Mouse (Mus musculus): ENCODE measurements around the gene Ulk4. TPM values are rescaled to one million over a fixed set of nuclear protein-coding genes. Genes with fewer than 3 reads are reported as not detected.

Gene Ulk4
- 0.29 TPM for polyA plus RNA-seq (2015; fragmentation: Illumina TruSeq; extraction: RNeasy Lipid Tissue Mini Kit (QIAGEN cat#74804); ENCODE audit: insufficient read depth, low replicate concordance)

DNA sequence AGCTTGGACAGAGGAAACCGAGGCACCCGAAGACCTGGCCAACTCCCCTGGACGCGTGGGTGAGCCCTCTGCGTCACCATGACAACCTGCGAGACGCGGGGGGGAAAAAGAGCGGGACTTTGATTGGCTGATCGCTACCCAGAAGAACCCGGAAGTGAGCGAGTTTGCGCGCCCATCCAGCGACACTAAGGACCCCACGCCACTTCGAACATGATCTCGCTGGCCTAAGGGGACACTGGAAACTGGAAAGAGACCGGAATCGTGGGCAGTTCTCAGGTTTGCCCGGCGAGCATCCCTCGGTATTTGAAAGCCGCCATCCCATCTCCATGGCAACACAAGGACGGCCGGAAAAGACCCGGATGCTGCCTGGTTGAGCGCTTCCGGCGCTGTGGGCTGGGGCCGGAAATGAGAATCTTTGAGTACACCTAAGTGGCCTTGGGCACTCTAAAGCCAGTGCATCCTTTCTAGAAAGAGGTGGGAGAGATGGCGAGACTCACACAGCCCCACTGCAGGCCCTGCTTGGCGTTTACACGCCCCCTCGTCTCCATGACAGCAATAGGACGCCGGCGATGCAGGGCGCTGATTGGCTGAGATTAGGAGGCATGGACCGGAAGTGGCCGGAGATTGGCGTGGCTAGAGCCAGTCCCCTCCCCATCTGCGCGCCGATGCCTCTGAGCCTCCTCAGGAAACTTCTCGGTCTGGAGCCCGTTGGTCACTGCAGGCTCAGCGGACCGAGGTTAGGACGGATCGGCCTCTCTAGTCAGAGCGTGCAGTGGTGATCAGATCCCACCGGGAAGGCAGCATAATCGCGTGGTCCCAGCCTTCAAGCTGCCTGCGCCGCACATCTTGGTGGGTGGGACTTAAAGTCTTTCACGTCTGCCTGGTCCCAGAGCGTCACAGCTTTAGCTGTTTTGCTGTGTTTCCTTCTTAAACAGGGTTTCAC lies at the start of gene Ulk4:
Gene Ulk4 (minus strand): TSS at position 80 of the 943 bp plus-strand sequence.

DNA sequence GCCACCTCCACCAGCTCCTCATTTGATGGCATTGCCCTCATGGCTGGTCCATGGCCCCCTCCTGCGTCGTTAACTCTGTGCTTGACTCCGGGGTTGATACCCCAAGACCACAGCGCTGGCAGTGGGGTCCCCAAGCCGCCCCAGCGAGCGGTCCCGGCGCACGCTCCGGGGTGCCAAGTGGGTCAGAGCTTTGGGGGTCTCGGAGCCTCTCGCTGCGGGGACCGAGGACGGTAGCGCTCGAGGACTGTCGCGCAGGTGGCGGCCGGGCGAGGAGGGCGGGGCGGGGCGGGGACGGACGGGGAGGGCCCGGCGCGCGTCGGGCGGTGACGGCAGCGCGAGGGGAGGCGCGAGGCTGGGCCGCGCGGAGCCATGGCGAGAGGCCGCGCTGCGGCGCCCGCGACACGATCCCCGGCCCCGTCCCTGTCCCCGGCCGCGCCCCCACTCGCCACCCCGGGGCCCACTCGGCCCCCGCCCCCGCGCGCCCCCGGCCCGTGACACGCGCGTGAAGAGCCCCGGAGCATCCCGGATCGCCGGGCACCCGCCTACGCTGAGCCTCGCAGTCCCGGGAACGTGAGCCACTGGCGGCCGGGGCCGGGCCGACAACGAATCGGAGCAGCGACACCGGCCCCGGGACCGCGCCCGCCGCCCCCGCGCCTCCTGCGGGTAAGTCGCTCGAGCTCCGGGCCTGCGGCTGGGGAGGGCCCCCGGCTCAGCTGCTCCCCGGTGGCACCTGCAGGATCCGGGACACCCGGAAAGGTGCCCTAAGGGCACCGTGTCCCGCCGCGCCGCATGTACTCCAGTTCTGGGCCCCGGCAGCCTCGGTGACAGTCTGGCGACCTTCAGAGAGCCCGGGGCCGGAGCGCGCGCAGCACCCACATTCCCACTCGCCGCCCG lies 20.4 kb upstream of the Ulk4 start, which contains the start of gene Trak1:
Gene Trak1 (plus strand): TSS at position 332 of the 894 bp plus-strand sequence.

GRCm38 (mm10) chr9:120929081-120929480 lies 347.9 kb downstream of the Ulk4 start, which contains the start of gene Ctnnb1:
Gene Ctnnb1, plus strand, starts transcription at chr9:120929216.

Other genes with a start within 250 kb of the Ulk4 start
- 28.6 TPM for gene Trak1, start 20.3 kb upstream of the Ulk4 start, polyA plus RNA-seq (2015; fragmentation: Illumina TruSeq; extraction: RNeasy Lipid Tissue Mini Kit (QIAGEN cat#74804); ENCODE audit: insufficient read depth, low replicate concordance)
- gene Cck, start 218.5 kb upstream of the Ulk4 start, polyA plus RNA-seq (2015; fragmentation: Illumina TruSeq; extraction: RNeasy Lipid Tissue Mini Kit (QIAGEN cat#74804); ENCODE audit: insufficient read depth, low replicate concordance) = not detected